Mouse (Mus musculus) MEL (cell line): ENCODE measurements around the gene Baiap2l2. TPM values are rescaled to one million over a fixed set of nuclear protein-coding genes. Genes with fewer than 3 reads are reported as not detected.
A peak's percentile ranks its signal among the peaks of the same experiment; 100 is the strongest.

Experiments used
- DNase-seq: peaks from one replicate; pipeline ENCODE4 v3.0.0; 2011; ENCODE audit warnings: low read depth, low spot score
- H3K27ac ChIP-seq: 2 replicates; pipeline ENCODE4 v1.5.1; 2012; ENCODE audit warnings: low read depth, mild to moderate bottlenecking, control low read depth, low read length, moderate library complexity; ENCODE audit not compliant: control insufficient read depth
- H3K27me3 ChIP-seq, 2 experiments: fragments of 150-350 bp in 1 of 2; sonication (generic) in 1 of 2; 2 replicates each; pipeline ENCODE4 v1.6.1; 2012; ENCODE audit warnings: low read length in 2 of 2, mild to moderate bottlenecking in 2 of 2, improper control_type of control experiment in 1 of 2, moderate library complexity in 1 of 2; ENCODE audit not compliant: insufficient read depth in 2 of 2, control insufficient read depth in 1 of 2
- H3K36me3 ChIP-seq, 2 experiments: 2 replicates each; pipeline ENCODE4 v1.6.1; 2012 to 2014; ENCODE audit warnings: low read length in 2 of 2, improper control_type of control experiment in 1 of 2, inconsistent platforms in 1 of 2, mild to moderate bottlenecking in 1 of 2; ENCODE audit not compliant: insufficient read depth in 2 of 2, control insufficient read depth in 1 of 2
- H3K4me1 ChIP-seq, 2 experiments: fragments of 150-350 bp in 1 of 2; sonication (generic) in 1 of 2; 2 replicates each; pipeline ENCODE4 v1.6.1; 2012; ENCODE audit warnings: low read length in 2 of 2, improper control_type of control experiment in 1 of 2, mild to moderate bottlenecking in 1 of 2; ENCODE audit not compliant: insufficient read depth in 2 of 2, control insufficient read depth in 1 of 2
- H3K4me3 ChIP-seq, 2 experiments: fragments of 150-350 bp in 1 of 2; sonication (generic) in 1 of 2; 2 replicates each; pipeline ENCODE4 v1.5.1; 2012; ENCODE audit warnings: low read depth in 2 of 2, low read length in 2 of 2, mild to moderate bottlenecking in 2 of 2, moderate library complexity in 2 of 2, control low read depth in 1 of 2, improper control_type of control experiment in 1 of 2; ENCODE audit not compliant: control insufficient read depth in 1 of 2, insufficient read depth in 1 of 2
- H3K79me2 ChIP-seq: 2 replicates; pipeline ENCODE4 v1.6.1; 2012; ENCODE audit warnings: mild to moderate bottlenecking, low read length, moderate library complexity; ENCODE audit not compliant: control insufficient read depth, poor library complexity, insufficient read depth
- H3K9ac ChIP-seq: 2 replicates; pipeline ENCODE4 v1.6.1; 2012; ENCODE audit warnings: low read depth, mild to moderate bottlenecking, control low read depth, low read length, moderate library complexity; ENCODE audit not compliant: control insufficient read depth, poor library complexity, severe bottlenecking
- H3K9me3 ChIP-seq: fragments of 150-350 bp; sonication (generic); replicated peaks from 2 replicates; pipeline ENCODE4 v1.6.1; 2012; ENCODE audit warnings: mild to moderate bottlenecking, low read length, improper control_type of control experiment, moderate library complexity; ENCODE audit not compliant: insufficient read depth
- BHLHE40 ChIP-seq: IDR thresholded peaks from 2 replicates; pipeline ENCODE4 v1.6.1; 2012; ENCODE audit warnings: low read depth, mild to moderate bottlenecking, inconsistent platforms, low read length, improper control_type of control experiment, borderline replicate concordance
- CHD2 ChIP-seq: IDR thresholded peaks from 2 replicates; pipeline ENCODE4 v1.6.1; 2011; ENCODE audit warnings: low read length, improper control_type of control experiment
- CTCF ChIP-seq, 3 experiments: IDR thresholded peaks in 2 of 3; conservative IDR thresholded peaks in 1 of 3; 2 replicates each; pipeline ENCODE4 v1.5.1; 2011 to 2012; ENCODE audit warnings: low read length in 3 of 3, low read depth in 2 of 3, mild to moderate bottlenecking in 2 of 3, improper control_type of control experiment in 1 of 3, inconsistent platforms in 1 of 3, mixed read lengths in 1 of 3, moderate library complexity in 1 of 3; ENCODE audit not compliant: control insufficient read depth in 1 of 3, insufficient read depth in 1 of 3, poor library complexity in 1 of 3, severe bottlenecking in 1 of 3
- E2F4 ChIP-seq: IDR thresholded peaks from 2 replicates; pipeline ENCODE4 v1.6.1; 2011; ENCODE audit warnings: low read depth, low read length, improper control_type of control experiment, borderline replicate concordance
- EP300 ChIP-seq, 2 experiments: IDR thresholded peaks; 2 replicates each; pipeline ENCODE4 v1.6.1; 2011; ENCODE audit warnings: improper control_type of control experiment in 2 of 2, low read length in 2 of 2, low read depth in 1 of 2, mild to moderate bottlenecking in 1 of 2
- ETS1 ChIP-seq: IDR thresholded peaks from 2 replicates; pipeline ENCODE4 v1.6.1; 2012; ENCODE audit warnings: low read depth, mild to moderate bottlenecking, inconsistent platforms, low read length, improper control_type of control experiment, moderate library complexity
- GABPA ChIP-seq: IDR thresholded peaks from 2 replicates; pipeline ENCODE4 v1.6.1; 2012; ENCODE audit warnings: low read depth, mild to moderate bottlenecking, inconsistent platforms, low read length, improper control_type of control experiment, moderate library complexity
- GATA1 ChIP-seq: IDR thresholded peaks from 2 replicates; pipeline ENCODE4 v1.6.1; 2011; ENCODE audit warnings: low read depth, low read length, improper control_type of control experiment
- HCFC1 ChIP-seq: IDR thresholded peaks from 2 replicates; pipeline ENCODE4 v1.6.1; 2012; ENCODE audit warnings: low read depth, mild to moderate bottlenecking, inconsistent platforms, low read length, improper control_type of control experiment, moderate library complexity
- JUND ChIP-seq: IDR thresholded peaks from 2 replicates; pipeline ENCODE4 v1.6.1; 2011; ENCODE audit warnings: low read depth, mild to moderate bottlenecking, improper control_type of control experiment, low read length
- KAT2A ChIP-seq: conservative IDR thresholded peaks from 2 replicates; pipeline ENCODE4 v1.6.1; 2012; ENCODE audit warnings: low read depth, low read length, improper control_type of control experiment, inconsistent platforms
- MAFK ChIP-seq: IDR thresholded peaks from 2 replicates; pipeline ENCODE4 v1.6.1; 2011; ENCODE audit warnings: low read depth, mild to moderate bottlenecking, low read length, improper control_type of control experiment, borderline replicate concordance
- MAX ChIP-seq: IDR thresholded peaks from 2 replicates; pipeline ENCODE4 v1.6.1; 2011; ENCODE audit warnings: low read length, improper control_type of control experiment
- MAZ ChIP-seq: IDR thresholded peaks from 2 replicates; pipeline ENCODE4 v1.6.1; 2012; ENCODE audit warnings: low read depth, mild to moderate bottlenecking, inconsistent platforms, low read length, improper control_type of control experiment
- MEF2A ChIP-seq: IDR thresholded peaks from 2 replicates; pipeline ENCODE4 v1.6.1; 2014; ENCODE audit warnings: low read depth, mild to moderate bottlenecking, inconsistent platforms, low read length, improper control_type of control experiment; ENCODE audit not compliant: poor library complexity, insufficient replicate concordance, severe bottlenecking; ENCODE audit errors: extremely low read depth
- MXI1 ChIP-seq: IDR thresholded peaks from 2 replicates; pipeline ENCODE4 v1.6.1; 2011; ENCODE audit warnings: mild to moderate bottlenecking, low read depth, low read length, improper control_type of control experiment
- MYB ChIP-seq: IDR thresholded peaks from 2 replicates; pipeline ENCODE4 v1.6.1; 2011; ENCODE audit warnings: mild to moderate bottlenecking, low read depth, low read length, improper control_type of control experiment
- MYC ChIP-seq: IDR thresholded peaks from 2 replicates; pipeline ENCODE4 v1.6.1; 2011; ENCODE audit warnings: low read depth, mild to moderate bottlenecking, low read length, improper control_type of control experiment, moderate library complexity
- NELFE ChIP-seq: IDR thresholded peaks from 2 replicates; pipeline ENCODE4 v1.6.1; 2011; ENCODE audit warnings: low read depth, low read length, improper control_type of control experiment
- NRF1 ChIP-seq: IDR thresholded peaks from 2 replicates; pipeline ENCODE4 v1.6.1; 2014; ENCODE audit warnings: low read depth, mild to moderate bottlenecking, inconsistent platforms, low read length, improper control_type of control experiment, moderate library complexity; ENCODE audit not compliant: poor library complexity, insufficient read depth, severe bottlenecking
- POLR2A ChIP-seq, 2 experiments: IDR thresholded peaks; 2 replicates each; pipeline ENCODE4 v1.6.1; 2011 to 2012; ENCODE audit warnings: low read length in 2 of 2, mild to moderate bottlenecking in 2 of 2, control low read depth in 1 of 2, improper control_type of control experiment in 1 of 2, low read depth in 1 of 2, moderate library complexity in 1 of 2; ENCODE audit not compliant: control insufficient read depth in 1 of 2, insufficient read depth in 1 of 2, poor library complexity in 1 of 2
- POLR2AphosphoS5 ChIP-seq: IDR thresholded peaks from 2 replicates; pipeline ENCODE4 v1.6.1; 2012; ENCODE audit warnings: low read depth, borderline replicate concordance, mild to moderate bottlenecking, inconsistent platforms, low read length, moderate library complexity, mixed read lengths
- RAD21 ChIP-seq: IDR thresholded peaks from 2 replicates; pipeline ENCODE4 v1.6.1; 2011; ENCODE audit warnings: mild to moderate bottlenecking, low read depth, low read length, improper control_type of control experiment
- RCOR1 ChIP-seq: IDR thresholded peaks from 2 replicates; pipeline ENCODE4 v1.6.1; 2012; ENCODE audit warnings: low read depth, mild to moderate bottlenecking, inconsistent platforms, low read length, improper control_type of control experiment
- SIN3A ChIP-seq: IDR thresholded peaks from 2 replicates; pipeline ENCODE4 v1.6.1; 2012; ENCODE audit warnings: low read length, improper control_type of control experiment, inconsistent platforms
- SMC3 ChIP-seq: IDR thresholded peaks from 2 replicates; pipeline ENCODE4 v1.6.1; 2011; ENCODE audit warnings: low read depth, low read length, improper control_type of control experiment
- TAL1 ChIP-seq: IDR thresholded peaks from 2 replicates; pipeline ENCODE4 v1.6.1; 2012; ENCODE audit warnings: mild to moderate bottlenecking, inconsistent platforms, low read length, moderate library complexity, mixed read lengths
- TBP ChIP-seq: IDR thresholded peaks from 2 replicates; pipeline ENCODE4 v1.8.0; 2011; ENCODE audit warnings: low read depth, low read length, improper control_type of control experiment
- TCF12 ChIP-seq: IDR thresholded peaks from 2 replicates; pipeline ENCODE4 v1.6.1; 2014; ENCODE audit warnings: low read depth, mild to moderate bottlenecking, inconsistent platforms, low read length, improper control_type of control experiment, moderate library complexity
- UBTF ChIP-seq: IDR thresholded peaks from 2 replicates; pipeline ENCODE4 v1.6.1; 2012; ENCODE audit warnings: low read depth, mild to moderate bottlenecking, inconsistent platforms, low read length, improper control_type of control experiment, moderate library complexity, borderline replicate concordance; ENCODE audit not compliant: insufficient read depth
- USF1 ChIP-seq: IDR thresholded peaks from 2 replicates; pipeline ENCODE4 v1.6.1; 2014; ENCODE audit warnings: low read depth, mild to moderate bottlenecking, inconsistent platforms, low read length, improper control_type of control experiment, moderate library complexity
- USF2 ChIP-seq, 2 experiments: IDR thresholded peaks; 2 replicates each; pipeline ENCODE4 v1.6.1; 2011 to 2012; ENCODE audit warnings: improper control_type of control experiment in 2 of 2, low read length in 2 of 2, borderline replicate concordance in 1 of 2, inconsistent platforms in 1 of 2, low read depth in 1 of 2, mild to moderate bottlenecking in 1 of 2; ENCODE audit not compliant: insufficient read depth in 1 of 2
- ZC3H11A ChIP-seq: IDR thresholded peaks from 2 replicates; pipeline ENCODE4 v1.6.1; 2012; ENCODE audit warnings: low read depth, mild to moderate bottlenecking, inconsistent platforms, low read length, improper control_type of control experiment
- ZKSCAN1 ChIP-seq: IDR thresholded peaks from 2 replicates; pipeline ENCODE4 v1.6.1; 2012; ENCODE audit warnings: low read depth, mild to moderate bottlenecking, inconsistent platforms, low read length, improper control_type of control experiment, moderate library complexity
- ZMIZ1 ChIP-seq: IDR thresholded peaks from 2 replicates; pipeline ENCODE4 v1.6.1; 2012; ENCODE audit warnings: low read depth, mild to moderate bottlenecking, inconsistent platforms, low read length, improper control_type of control experiment, moderate library complexity
- ZNF384 ChIP-seq: IDR thresholded peaks from 2 replicates; pipeline ENCODE4 v1.6.1; 2012; ENCODE audit warnings: low read depth, mild to moderate bottlenecking, inconsistent platforms, low read length, improper control_type of control experiment
- polyA plus RNA-seq, 2 experiments: library from polyadenylated mRNA; stranded (reverse) in 1 of 2; unstranded in 1 of 2; fragments of >175 nt in 1 of 2; fragments of >200 nt in 1 of 2; gene quantifications; 2 replicates each; pipeline versions ENCODE4 v1.2.1 to v1.2.4; 2012; ENCODE audit warnings: low replicate concordance in 2 of 2, low read depth in 1 of 2; ENCODE audit not compliant: insufficient read length in 2 of 2, insufficient read depth in 1 of 2, missing spikeins in 1 of 2
- total RNA-seq: library from RNA; depleted of rRNA; stranded (reverse); fragments of 300-350 nt; gene quantifications from 2 replicates; pipeline ENCODE4 v1.2.3, GENCODE M21; 2012

Gene Baiap2l2
- total and polyA plus RNA-seq, 3 experiments = 0.60 to 1.1 TPM; not detected in 1

GRCm38 (mm10) chr15:79243234-79244042 lies 41.9 kb downstream of the Baiap2l2 start:
- no peaks in the 10 kb centered on the region for H3K4me1 ChIP-seq
- H3K9ac ChIP-seq = no peak overlapping the region
- no peak overlapping the region for H3K27ac ChIP-seq
- H3K36me3 ChIP-seq = peaks cover 0 to 2% of the 10 kb centered on the region in 2 experiments; a peak in 1 of 4 replicates
- no peaks in the 10 kb centered on the region for H3K79me2 ChIP-seq
- DNase-seq = peak; percentile 95
- H3K4me3 ChIP-seq = no peak overlapping the region
- no peaks in the 10 kb centered on the region for H3K9me3 ChIP-seq
- H3K27me3 ChIP-seq = no peaks in the 10 kb centered on the region
- TF ChIP-seq RCOR1 (no peak), NELFE (no peak), CHD2 (no peak), MXI1 (peak; percentile 67; the same call in 1 of the 2 replicates), TBP (no peak), E2F4 (no peak), MYC (peak; percentile 96), ETS1 (no peak), BHLHE40 (no peak), POLR2AphosphoS5 (no peak), KAT2A (no peak), ZMIZ1 (no peak), HCFC1 (peak; percentile 50), MAFK (no peak), JUND (no peak), SIN3A (peak; percentile 73), UBTF (no peak), GABPA (no peak), USF2 (IDR thresholded peaks at IDR 0.05; ENCODE audit: borderline replicate concordance in 1 of 2, insufficient read depth in 1 of 2, low read depth in 1 of 2, low read length in 2 of 2) (no peak), EP300 (IDR thresholded peaks at IDR 0.05; ENCODE audit: low read depth in 1 of 2, low read length in 2 of 2) (no peak), POLR2A (IDR thresholded peaks at IDR 0.05; ENCODE audit: control insufficient read depth in 1 of 2, insufficient read depth in 1 of 2, low read depth in 1 of 2, low read length in 2 of 2, poor library complexity in 1 of 2) (peak in 1 of 2 experiments; percentile 32; a peak in 1 of 4 replicates), SMC3 (peak; percentile 95), ZKSCAN1 (no peak), ZC3H11A (peak; percentile 87), TCF12 (no peak), GATA1 (no peak), ZNF384 (no peak), CTCF (IDR thresholded peaks at IDR 0.05 in 2 of 3, conservative IDR thresholded peaks at IDR 0.05 in 1 of 3; ENCODE audit: control insufficient read depth in 1 of 3, insufficient read depth in 1 of 3, low read depth in 2 of 3, low read length in 3 of 3, poor library complexity in 1 of 3, severe bottlenecking in 1 of 3) (peak; percentile 97 to 100 (median 99)), RAD21 (peak; percentile 89), NRF1 (no peak), MAX (peak; percentile 73), MEF2A (no peak), MAZ (0 out of 2 replicates have a peak, but pooled peaks have one; percentile 46), USF1 (no peak), MYB (no peak), TAL1 (no peak)
